23 mouse cellular contexts compared by ENCODE assay signal in the genomic region with DNA sequence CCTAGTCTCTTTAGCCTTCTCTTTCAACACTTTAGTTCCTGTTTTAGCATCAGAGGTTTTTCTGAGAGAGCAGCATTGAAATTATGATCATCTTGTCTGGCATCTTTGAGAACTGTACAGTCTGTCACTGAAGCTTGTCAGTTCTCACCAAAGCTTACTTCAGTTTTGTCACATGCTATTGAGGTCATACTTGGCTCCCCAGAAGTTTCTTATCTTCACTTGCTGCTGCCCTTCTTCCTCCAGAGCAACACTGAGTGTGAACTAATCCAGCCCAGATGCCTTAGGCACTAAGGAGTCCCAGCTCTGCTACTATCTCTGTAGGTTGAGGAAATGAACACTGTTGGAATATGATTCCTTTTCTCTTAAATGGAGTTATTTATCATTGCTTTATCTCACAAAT. TPM values are rescaled to one million over a fixed set of nuclear protein-coding genes. Genes with fewer than 3 reads are reported as not detected.
DNase-seq lines count a peak whose midpoint lies in the region; ATAC-seq lines count a peak whose summit lies in the region.
"Had no signal": no experiment of that assay in that cellular context is flagged by ENCODE, and none has a peak within 500 bp of the region (broad histone marks: within the 10 kb centered on the region; RNA-seq: fewer than 3 reads in every experiment).

No protein-coding gene starts in this region.

- peak overlapping the region; percentile 71 for H3K27ac ChIP-seq in heart, embryonic 15.5 days
- H3K27ac ChIP-seq: embryonic facial prominence, embryonic 12.5 days; forebrain, embryonic 13.5 days; hindbrain, embryonic 10.5 days; kidney, postnatal 0 days; limb, embryonic 13.5 days; liver, embryonic 15.5 days; neural tube, embryonic 13.5 days; stomach, postnatal 0 days had no signal

- peak; percentile 58 for ATAC-seq in heart, embryonic 15.5 days (replicated peaks; ENCODE audit: insufficient number of reproducible peaks, insufficient read depth, low FRiP score, low read depth)
- ATAC-seq: forebrain, embryonic 13.5 days had no signal

- H3K4me2 ChIP-seq in heart, embryonic 15.5 days, result no peak overlapping the region
- H3K4me2 ChIP-seq: embryonic facial prominence, embryonic 12.5 days; forebrain, embryonic 13.5 days; limb, embryonic 13.5 days; liver, embryonic 15.5 days; neural tube, embryonic 13.5 days had no signal

- peaks cover 35% of the 10 kb centered on the region for H3K36me3 ChIP-seq in heart, embryonic 15.5 days

- no peak overlapping the region for H3K4me3 ChIP-seq in heart, embryonic 15.5 days
- H3K4me3 ChIP-seq: embryonic facial prominence, embryonic 12.5 days; erythroblast, embryonic 14.5 days; forebrain, embryonic 13.5 days; hindbrain, embryonic 10.5 days; limb, embryonic 13.5 days; liver, embryonic 15.5 days; neural tube, embryonic 13.5 days had no signal

- H3K27me3 ChIP-seq in heart, embryonic 15.5 days, result no peaks in the 10 kb centered on the region
- H3K27me3 ChIP-seq: embryonic facial prominence, embryonic 12.5 days; forebrain, embryonic 13.5 days; limb, embryonic 13.5 days; liver, embryonic 15.5 days; neural tube, embryonic 13.5 days had no signal

- no peak overlapping the region for H3K9ac ChIP-seq in heart, embryonic 15.5 days
- H3K9ac ChIP-seq: embryonic facial prominence, embryonic 12.5 days; forebrain, embryonic 13.5 days; limb, embryonic 13.5 days; liver, embryonic 15.5 days; neural tube, embryonic 13.5 days had no signal

- intact Hi-C loops in heart, postnatal 14 days (cut with DNase I), result no loop called here

- no peaks in the 10 kb centered on the region for H3K9me3 ChIP-seq in heart, embryonic 15.5 days (replicated peaks)
- H3K9me3 ChIP-seq: embryonic facial prominence, embryonic 12.5 days; forebrain, embryonic 13.5 days; hindbrain, embryonic 10.5 days; limb, embryonic 13.5 days; liver, embryonic 15.5 days; neural tube, embryonic 13.5 days had no signal

- H3K4me1 ChIP-seq in heart, embryonic 15.5 days (replicated peaks), result peaks cover 13% of the 10 kb centered on the region
- H3K4me1 ChIP-seq: embryonic facial prominence, embryonic 12.5 days; forebrain, embryonic 13.5 days; hindbrain, embryonic 10.5 days; limb, embryonic 13.5 days; liver, embryonic 15.5 days; neural tube, embryonic 13.5 days had no signal

- DNase-seq in heart, adult 11 months, result peak; percentile 89
- no peak for DNase-seq in heart, postnatal 14 days
- peak; percentile 19 for DNase-seq in lung, postnatal 10 days
- no peak for DNase-seq in lung, postnatal 25 days (ENCODE audit: low spot score)
- peak; percentile 27 for DNase-seq in skeletal muscle tissue, adult 2 months (ENCODE audit: low read depth, low spot score)
- no peak for DNase-seq in cerebellum, adult 11-12 months
- DNase-seq in adrenal gland, adult 2 months, result no peak
- DNase-seq: adrenal gland, adult 8-10 months; cerebellum, adult 9-11 months; gastrocnemius, postnatal 10 days; kidney, adult 11 months; lung, postnatal 4 days; midbrain, embryonic 14.5 days had no signal

RNA-seq across cellular contexts. Expression of a gene that starts 49.2 kb away (rescaled TPM):
- 10 to 100 TPM; 18.2 to 19.5 TPM for total RNA-seq in heart, postnatal 14 days (2021)
- polyA plus RNA-seq in heart, embryonic 15.5 days (2015; fragmentation: Nextera tagmentation; extraction: Ambion mirVana), result 18.9 and 23.5 TPM in 2 replicates
- total RNA-seq in adrenal gland, adult 2 months (2021), result 10 to 100 TPM; 30.1 to 36.9 TPM
- 2.2 and 2.5 TPM in 2 replicates for polyA plus RNA-seq in adrenal gland, adult 2 months (2012; rRNA removed)

Comparison
In these comparisons a context has a peak if more than half of its experiments do, and no peak if none do; other contexts are left out.
1. DNase-seq: peak in heart, adult 11 months (single experiment), lung, postnatal 10 days (single experiment) and skeletal muscle tissue, adult 2 months (single experiment); none in heart, postnatal 14 days (0 of 2), lung, postnatal 25 days (single experiment), cerebellum, adult 11-12 months (single experiment) and adrenal gland, adult 2 months (single experiment).